8 mouse cellular contexts compared by ENCODE assay signal in the genomic region with DNA sequence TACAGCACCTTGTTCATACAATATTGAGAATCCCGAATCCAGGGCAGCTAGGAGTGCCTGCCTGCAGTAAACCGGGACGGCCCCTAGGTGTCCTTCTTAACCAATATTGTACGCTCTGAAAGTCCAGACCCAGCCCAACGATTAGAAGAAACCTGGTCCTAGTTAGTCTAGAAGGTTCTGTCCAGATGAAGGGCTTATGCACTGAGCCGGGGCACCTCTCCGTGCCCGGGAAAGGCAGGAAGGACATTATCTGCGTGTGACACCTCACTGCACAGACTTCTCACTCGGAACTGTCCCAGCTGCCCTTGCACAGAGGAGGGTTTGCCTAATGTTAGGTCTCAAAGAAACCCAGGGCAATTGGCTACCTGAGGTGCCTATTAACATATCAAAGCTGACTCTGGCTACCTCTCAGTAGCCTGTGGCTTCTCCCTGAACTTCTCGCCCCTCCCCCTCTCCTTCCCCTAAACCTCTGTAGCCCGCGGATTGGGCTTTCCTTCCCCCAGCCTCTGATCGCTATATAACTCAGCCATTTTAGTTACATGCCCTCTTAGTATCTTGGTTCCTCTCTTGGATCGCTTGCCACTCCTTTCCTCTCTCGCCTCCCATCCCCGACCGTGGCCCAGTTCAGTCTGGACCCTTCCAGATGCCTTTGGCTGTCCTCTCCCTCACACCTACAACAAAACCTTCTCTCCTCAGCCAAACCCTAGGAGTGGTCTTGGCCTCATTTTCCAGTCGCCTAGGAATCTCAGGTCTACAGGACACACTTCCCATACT. TPM values are rescaled to one million over a fixed set of nuclear protein-coding genes. Genes with fewer than 3 reads are reported as not detected.
DNase-seq lines count a peak whose midpoint lies in the region; ATAC-seq and TF ChIP-seq lines count a peak whose summit lies in the region.

No protein-coding gene starts in this region.

- in situ Hi-C loops in ES-E14 (cut with MboI; ENCODE audit: low sequenced_read_pairs in 2 of 2, unreplicated experiment in 2 of 2) = no loop called here

- 2% methylated on average over 19 of the region's 19 CpGs for WGBS in hindbrain, embryonic 10.5 days
- WGBS in lung, embryonic 16.5 days = 4% methylated on average over 19 of the region's 19 CpGs

- DNase-seq in ES-E14 (ENCODE audit: low read depth, low spot score) = peak; percentile 94
- peak; percentile 76 to 80 for DNase-seq in cerebellum, adult 18-20 months
- peak; percentile 79 for DNase-seq in forelimb bud, embryonic 11.5 days (ENCODE audit: low read depth, low spot score)
- peak; percentile 78 for DNase-seq in hindbrain, embryonic 10.5 days (ENCODE audit: low spot score)
- DNase-seq in layer of hippocampus, adult 9-11 months = peak; percentile 65
- peak; percentile 41 for DNase-seq in ovary, postnatal 10 days (ENCODE audit: low spot score)
- peak; percentile 73 for DNase-seq in thymus, postnatal 0 days (ENCODE audit: low spot score)

- H3K4me3 ChIP-seq in ES-E14 (ENCODE audit: insufficient read depth in 1 of 2, low read depth in 1 of 2, low read length in 2 of 2, poor library complexity in 1 of 2, severe bottlenecking in 1 of 2) = peak overlapping the region; percentile 26 to 56; a peak in 3 of 4 replicates
- H3K4me3 ChIP-seq in hindbrain, embryonic 10.5 days = peak overlapping the region; percentile 41
- H3K4me3 ChIP-seq in lung, embryonic 16.5 days (ENCODE audit: low read length) = peak overlapping the region; percentile 33

- peaks cover 0 to 8% of the 10 kb centered on the region in 2 experiments; a peak in 1 of 4 replicates for H3K4me1 ChIP-seq in ES-E14 (ENCODE audit: control insufficient read depth in 2 of 2, insufficient read depth in 2 of 2, low read length in 2 of 2, poor library complexity in 1 of 2)
- H3K4me1 ChIP-seq in hindbrain, embryonic 10.5 days (replicated peaks) = peaks cover 24% of the 10 kb centered on the region
- peaks cover 12% of the 10 kb centered on the region for H3K4me1 ChIP-seq in lung, embryonic 16.5 days (replicated peaks; ENCODE audit: control insufficient read depth, insufficient read depth, low read length)

- no peaks in the 10 kb centered on the region for H3K9me3 ChIP-seq in ES-E14 (ENCODE audit: control insufficient read depth, insufficient read depth, low read depth, low read length)
- H3K9me3 ChIP-seq in hindbrain, embryonic 10.5 days = no peaks in the 10 kb centered on the region
- H3K9me3 ChIP-seq in lung, embryonic 16.5 days (ENCODE audit: control insufficient read depth, low read length) = no peaks in the 10 kb centered on the region

- H3K27me3 ChIP-seq in hindbrain, embryonic 10.5 days (ENCODE audit: insufficient read depth, poor library complexity, severe bottlenecking) = peaks cover 26% of the 10 kb centered on the region
- no peaks in the 10 kb centered on the region for H3K27me3 ChIP-seq in lung, embryonic 16.5 days (ENCODE audit: control insufficient read depth, insufficient read depth, low read depth, low read length)

- H3K9ac ChIP-seq in ES-E14 (ENCODE audit: insufficient read depth, low read depth, low read length, poor library complexity, severe bottlenecking) = no peak overlapping the region; the same call in 1 of the 2 replicates
- H3K9ac ChIP-seq in lung, embryonic 16.5 days (ENCODE audit: low read length) = peak overlapping the region; percentile 52

- H3K27ac ChIP-seq in ES-E14 (ENCODE audit: insufficient read depth, low read depth, low read length, poor library complexity, severe bottlenecking) = no peak overlapping the region
- peak overlapping the region; percentile 59 for H3K27ac ChIP-seq in hindbrain, embryonic 10.5 days
- peak overlapping the region; percentile 43 for H3K27ac ChIP-seq in lung, embryonic 16.5 days (ENCODE audit: low read length)

- peak; percentile 74 for ATAC-seq in lung, embryonic 16.5 days (ENCODE audit: low read depth)

- H3K36me3 ChIP-seq in ES-E14 (ENCODE audit: control insufficient read depth, insufficient read depth, low read length, poor library complexity, severe bottlenecking) = no peaks in the 10 kb centered on the region
- H3K36me3 ChIP-seq in hindbrain, embryonic 10.5 days = no peaks in the 10 kb centered on the region
- H3K36me3 ChIP-seq in lung, embryonic 16.5 days (ENCODE audit: control insufficient read depth, insufficient read depth, low read length) = no peaks in the 10 kb centered on the region

- peak overlapping the region; percentile 58 for H3K4me2 ChIP-seq in lung, embryonic 16.5 days (ENCODE audit: low read depth, low read length)

TF ChIP-seq in ES-E14, 5 proteins besides CTCF, POLR2A, EP300 and RAD21:
- TF ChIP-seq ZNF384 (IDR thresholded peaks at IDR 0.05; ENCODE audit: low read depth, low read length) = no peak
- TF ChIP-seq MAFK (IDR thresholded peaks at IDR 0.05; ENCODE audit: insufficient read depth, low read depth, low read length) = no peak
- TF ChIP-seq ZC3H11A (IDR thresholded peaks at IDR 0.05; ENCODE audit: borderline replicate concordance, low read depth, low read length) = peak; percentile 63; the same call in 1 of the 2 replicates
TF ChIP-seq in ES-E14: peak in this region for 1.

RNA-seq across cellular contexts. Expression of a gene that starts 25.6 kb away (rescaled TPM):
- total RNA-seq in ES-E14 (2012; rRNA removed) = 0.09 TPM in 1 of 2 replicates, not detected in the other
- polyA plus RNA-seq in hindbrain, embryonic 10.5 days (2016; fragmentation: Nextera tagmentation; extraction: Ambion mirVana) = not detected in 2 replicates
- 0.69 and 1.3 TPM in 2 replicates for polyA plus RNA-seq in lung, embryonic 16.5 days (2015; fragmentation: Nextera tagmentation; extraction: Ambion mirVana)
- polyA plus RNA-seq in thymus, postnatal 0 days (2015; fragmentation: Nextera tagmentation; extraction: Ambion mirVana) = 0.13 and 0.18 TPM in 2 replicates

Comparison
In these comparisons a context has a peak if more than half of its experiments do, and no peak if none do; other contexts are left out.
1. DNase-seq: peak in every context shown above with its lines; median percentile 94 in ES-E14; 79 in forelimb bud, embryonic 11.5 days; 78 in cerebellum, adult 18-20 months; 78 in hindbrain, embryonic 10.5 days; 73 in thymus, postnatal 0 days; 65 in layer of hippocampus, adult 9-11 months; 41 in ovary, postnatal 10 days.